Mouse (Mus musculus): ENCODE measurements around the gene Golga1.

Golga1 gene

GRCm38 (mm10) chr2:39005574-39006079 lies 59.7 kb downstream of the Golga1 start, which contains the start of gene Rpl35:
Gene Rpl35, minus strand, starts transcription at chr2:39005624.
- DNase-seq = no peak

DNA sequence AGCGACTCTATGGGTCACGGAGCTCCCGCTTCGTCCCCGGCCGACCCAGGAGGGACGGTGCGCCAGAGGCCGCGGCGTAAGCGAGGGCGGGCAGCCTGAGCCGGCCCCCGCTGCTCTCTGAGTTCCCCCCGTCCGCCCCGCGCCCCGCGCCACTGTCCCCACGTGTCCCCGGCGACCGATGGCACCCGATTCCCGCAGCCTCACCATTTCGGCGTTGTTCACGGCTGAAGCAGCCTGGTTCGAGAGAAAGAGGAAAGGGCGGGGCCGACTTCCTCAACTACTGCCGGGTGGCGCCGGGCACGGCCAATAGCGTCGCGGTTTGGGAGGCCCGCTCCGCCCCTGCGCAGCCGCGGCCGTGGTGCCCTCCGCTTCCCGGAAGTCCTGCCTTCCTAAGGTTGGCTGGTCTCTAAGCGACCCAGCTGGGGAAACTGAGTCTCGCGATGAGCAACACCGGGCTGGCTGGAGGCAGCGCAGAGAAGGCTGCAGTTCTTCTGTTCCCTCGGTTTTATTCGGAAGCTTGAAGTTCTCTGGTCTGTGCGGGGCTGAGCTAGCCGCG lies 60.4 kb downstream of the Golga1 start, which contains the start of gene Arpc5l:
Gene Arpc5l, plus strand, starts transcription at position 469 of the 556 bp plus-strand sequence.
- peak; percentile 89 to 91 for DNase-seq

- peak in 1 of 2 experiments; percentile 19 for DNase-seq
These were observed 61.0 kb downstream of the Golga1 start for GRCm38 (mm10) chr2:39004372-39004771.

GRCm38 (mm10) chr2:39003512-39003911 lies 61.8 kb downstream of the Golga1 start:
- no peak for DNase-seq

DNA sequence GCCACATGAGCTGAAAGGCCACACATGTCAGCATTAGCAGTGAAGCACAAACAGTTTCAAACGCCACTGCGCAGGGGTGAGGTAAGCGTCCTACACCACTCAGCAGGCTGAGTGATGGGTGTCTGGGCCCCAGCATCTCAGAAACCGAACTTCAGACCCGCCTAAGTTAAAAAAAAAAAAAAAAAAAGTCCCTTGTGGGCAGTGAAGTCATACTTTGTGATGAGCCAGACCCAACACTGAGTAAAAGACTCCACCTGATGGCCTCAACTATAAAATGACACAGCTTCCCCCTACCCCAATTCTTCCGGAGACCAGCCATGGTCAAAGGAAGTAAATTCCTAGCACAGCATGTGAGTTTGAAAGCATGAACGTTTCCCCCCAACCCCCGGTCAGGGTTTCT lies 62.2 kb downstream of the Golga1 start:
- no peak for DNase-seq

- DNase-seq = no peak
These were observed 63.5 kb downstream of the Golga1 start for GRCm38 (mm10) chr2:39001866-39002265.

DNA sequence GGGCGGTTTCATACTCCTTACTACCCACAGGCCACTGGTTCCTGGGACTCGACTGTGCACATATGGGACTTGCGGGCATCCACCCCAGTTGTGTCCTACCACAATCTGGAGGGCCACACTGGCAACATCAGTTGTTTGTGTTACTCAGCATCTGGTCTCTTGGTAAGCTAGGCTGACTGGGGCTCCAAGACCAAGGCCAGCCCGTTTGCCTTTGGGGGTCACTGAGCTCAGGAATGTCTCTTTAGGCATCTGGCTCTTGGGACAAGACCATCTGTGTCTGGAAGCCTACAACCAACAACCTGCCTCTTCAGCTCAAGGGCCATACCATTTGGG lies 64.8 kb downstream of the Golga1 start:
- DNase-seq = no peak

GRCm38 (mm10) chr2:38999910-39000586 lies 65.3 kb downstream of the Golga1 start:
- DNase-seq = no peak

DNA sequence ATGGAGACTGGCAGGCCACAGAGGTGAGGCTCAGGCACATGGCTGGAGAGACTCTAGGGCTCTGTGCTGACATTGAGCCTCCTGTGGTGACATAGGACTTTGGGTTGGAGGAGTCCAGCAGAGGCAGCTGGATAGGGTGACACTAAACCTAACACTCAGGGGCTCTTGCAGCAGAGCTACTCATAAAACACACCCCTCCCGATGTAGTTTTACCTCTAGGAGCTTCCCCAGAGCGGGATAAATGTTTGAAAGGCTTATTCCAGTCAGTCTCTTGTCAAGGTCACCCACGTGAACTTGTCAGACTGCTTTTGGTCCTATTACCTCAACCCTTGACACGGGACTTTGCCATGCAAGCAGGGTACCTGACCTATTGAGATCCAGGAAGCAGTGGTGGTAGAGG lies 66.0 kb downstream of the Golga1 start:
- DNase-seq = no peak

- DNase-seq = peak; percentile 91 to 92
These were observed 67.7 kb downstream of the Golga1 start, which contains the start of gene Wdr38 for GRCm38 (mm10) chr2:38997386-38998374. Gene Wdr38, plus strand, starts transcription at chr2:38997476.

- DNase-seq = no peak
These were observed 72.9 kb downstream of the Golga1 start for GRCm38 (mm10) chr2:38992452-38992851.

- no peak for DNase-seq
These were observed 73.3 kb downstream of the Golga1 start for GRCm38 (mm10) chr2:38992004-38992403.

DNA sequence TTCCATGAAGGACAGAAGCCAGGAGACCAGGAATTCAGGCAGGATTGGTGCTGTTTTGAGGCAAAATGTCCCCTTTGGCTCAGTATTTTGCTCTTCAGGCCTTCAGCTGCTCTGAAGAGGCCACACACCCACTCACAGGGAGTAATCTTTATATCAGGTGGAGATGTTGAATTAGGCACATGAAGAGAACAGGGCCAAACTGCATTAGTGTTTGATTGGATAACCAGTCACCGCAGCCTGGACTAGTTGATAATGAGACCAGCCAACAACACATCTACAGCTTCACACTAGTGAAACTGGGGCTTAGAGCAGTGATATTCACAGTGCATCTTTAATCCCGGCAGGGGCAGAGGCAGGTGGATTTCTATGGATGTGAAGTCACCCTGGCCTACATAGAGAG lies 76.4 kb downstream of the Golga1 start:
- no peak for DNase-seq

DNA sequence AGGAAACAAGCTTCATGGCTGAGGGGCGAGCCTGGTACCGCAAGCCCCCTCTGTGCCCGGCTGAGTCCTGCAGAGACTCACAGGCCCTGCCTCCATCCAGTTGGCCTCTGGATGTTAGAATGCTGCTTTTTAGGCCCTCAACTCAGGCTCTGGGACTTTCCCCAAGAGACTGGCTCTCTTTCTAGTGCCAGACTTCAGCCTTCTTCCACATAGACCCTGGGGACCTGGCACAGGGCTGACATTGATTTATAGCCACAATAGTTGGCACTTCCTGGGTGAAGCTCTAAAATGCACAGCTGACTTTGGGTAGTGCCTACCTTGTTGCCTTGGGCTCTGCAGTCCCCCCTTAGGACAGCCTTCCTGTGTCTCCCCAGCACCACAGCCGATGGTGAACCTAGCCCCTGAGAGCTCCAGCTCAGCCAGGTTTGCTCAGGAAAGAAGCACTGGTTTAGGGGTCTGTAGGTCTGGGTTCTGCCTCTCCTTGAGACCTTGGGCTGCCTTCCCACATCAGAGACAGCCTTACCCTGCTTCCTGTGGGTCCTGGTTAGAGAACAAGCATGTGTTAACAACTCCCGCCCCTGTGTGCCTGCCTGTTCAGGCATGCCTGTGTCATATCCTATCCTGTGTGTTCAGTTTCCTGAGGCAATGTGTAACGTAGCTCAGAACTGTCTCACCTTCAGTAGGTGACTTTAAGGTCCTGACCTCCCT lies 77.4 kb downstream of the Golga1 start:
- DNase-seq = no peak

- no peak for DNase-seq
These were observed 78.0 kb downstream of the Golga1 start for GRCm38 (mm10) chr2:38987371-38987770.

DNA sequence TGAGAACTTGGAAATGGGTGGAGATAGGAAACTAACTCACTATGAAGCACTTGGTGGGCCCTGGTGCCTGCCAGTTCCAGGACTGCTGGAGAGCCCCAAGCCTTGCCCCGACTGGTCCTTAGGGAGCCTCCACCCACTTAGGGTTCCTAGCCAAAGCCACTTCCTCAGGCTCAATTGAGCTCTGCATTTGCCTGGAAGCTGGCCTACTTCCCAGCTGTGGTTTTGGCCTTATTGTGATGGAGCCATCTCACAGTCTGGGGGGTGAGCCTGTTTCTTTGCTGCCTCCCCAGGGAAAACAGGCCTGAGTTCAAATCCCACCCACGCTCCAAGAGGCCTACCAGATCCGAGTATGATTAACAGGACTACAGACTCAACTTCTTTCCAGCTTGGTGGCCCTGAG lies 78.8 kb downstream of the Golga1 start:
- no peak for DNase-seq

GRCm38 (mm10) chr2:38983456-38983855 lies 81.9 kb downstream of the Golga1 start:
- no peak for DNase-seq

GRCm38 (mm10) chr2:38977837-38978236 lies 87.5 kb downstream of the Golga1 start:
- no peak for DNase-seq

- no peak for DNase-seq
These were observed 89.2 kb downstream of the Golga1 start for GRCm38 (mm10) chr2:38975941-38976805.

DNA sequence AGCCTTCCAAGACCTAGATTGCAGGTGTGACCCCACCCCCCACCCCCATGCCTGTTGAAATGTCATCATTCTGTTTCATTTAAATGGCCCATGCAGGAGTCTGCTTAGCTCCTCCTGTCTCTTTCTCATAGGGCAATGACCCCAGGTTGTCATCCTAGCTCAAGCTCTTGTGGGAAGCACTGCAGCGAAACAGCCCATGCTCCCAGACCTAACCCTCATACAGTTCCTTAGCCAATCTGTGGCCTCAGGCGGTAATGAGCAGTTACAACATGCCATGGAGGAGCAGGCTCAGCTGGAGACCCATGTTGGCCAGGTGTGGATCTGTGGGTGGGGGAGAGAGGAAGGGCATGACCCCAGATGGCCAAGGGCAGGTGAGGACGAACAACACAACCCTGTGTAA lies 90.2 kb downstream of the Golga1 start:
- DNase-seq = no peak

DNA sequence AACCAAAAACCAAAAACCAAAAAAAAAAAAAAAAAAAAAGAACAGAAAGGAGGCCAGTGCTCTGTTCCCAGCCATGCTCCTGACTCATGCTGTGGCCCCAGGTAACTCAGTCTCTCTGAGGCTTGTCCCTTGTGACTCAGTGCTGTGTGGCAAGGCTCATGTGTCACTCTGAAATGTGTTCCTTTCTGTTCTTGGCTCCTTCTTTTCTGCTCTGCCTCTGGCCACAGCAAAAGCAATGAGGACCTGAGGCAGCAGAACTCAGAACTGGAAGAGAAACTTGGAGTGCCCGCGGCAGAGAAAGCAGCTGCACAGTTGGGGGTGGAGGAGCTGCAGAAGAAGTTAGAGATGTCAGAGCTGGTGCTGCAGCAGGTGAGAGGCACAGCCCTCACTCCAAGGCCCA lies 91.2 kb downstream of the Golga1 start:
- no peak for DNase-seq

DNA sequence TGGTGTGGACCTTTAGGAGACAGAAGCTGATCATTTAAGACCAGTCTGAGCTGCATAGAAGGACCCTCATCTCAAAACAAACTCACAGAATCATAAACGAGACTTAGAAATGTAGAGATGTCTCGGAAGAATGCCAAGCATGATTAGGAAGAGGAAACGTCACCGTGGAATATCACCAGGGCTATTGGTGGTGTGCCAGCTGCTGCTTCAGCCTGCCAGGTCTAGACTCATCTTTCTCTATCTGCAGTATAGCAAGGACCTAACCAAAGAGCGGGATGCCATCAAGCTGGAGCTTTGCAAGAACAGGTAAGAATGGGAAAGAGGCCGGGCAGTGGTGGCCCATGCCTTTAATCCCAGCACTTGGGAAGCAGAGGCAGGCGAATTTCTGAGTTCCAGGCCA lies 91.6 kb downstream of the Golga1 start:
- no peak for DNase-seq

Data from cerebellum, postnatal 36 days (tissue).